Mouse (Mus musculus) lung, postnatal 0 days (tissue): ENCODE data around the gene Safb.

Source experiments
- CTCF ChIP-seq: IDR thresholded peaks from 2 replicates; pipeline ENCODE4 v1.5.1; 2016; ENCODE audit warnings: antibody characterized with exemption, mild to moderate bottlenecking
- EP300 ChIP-seq: IDR thresholded peaks from 2 replicates; pipeline ENCODE4 v1.6.1; 2016; ENCODE audit warnings: antibody characterized with exemption, mild to moderate bottlenecking, control low read depth

GRCm38 (mm10) chr17:56604422-56604821 lies 19.8 kb downstream of the Safb start:
- TF ChIP-seq CTCF (no peak), EP300 (no peak)
